ENCODE assay signal across 8 mouse cellular contexts in genomic region chr10:126927101-126927961, GRCm38 (mm10). TPM values are rescaled to one million over a fixed set of nuclear protein-coding genes. Genes with fewer than 3 reads are reported as not detected.
DNase-seq lines count a peak whose midpoint lies in the region; ATAC-seq and TF ChIP-seq lines count a peak whose summit lies in the region.

No protein-coding gene starts in this region.

- H3K4me1 ChIP-seq in E14TG2a.4 (replicated peaks; ENCODE audit: low read depth, low read length), result peaks cover 72% of the 10 kb centered on the region
- H3K4me1 ChIP-seq in embryonic facial prominence, embryonic 12.5 days, result peaks cover 52% of the 10 kb centered on the region
- H3K4me1 ChIP-seq in hindbrain, embryonic 11.5 days (replicated peaks; ENCODE audit: control insufficient read depth, insufficient read depth, low read length), result peaks cover 12% of the 10 kb centered on the region; the same call in 1 of the 2 replicates
- H3K4me1 ChIP-seq in limb, embryonic 10.5 days, result peaks cover 52% of the 10 kb centered on the region

- ATAC-seq in embryonic facial prominence, embryonic 12.5 days (ENCODE audit: insufficient number of reproducible peaks, insufficient read depth, low FRiP score, low TSS enrichment), result no peak
- no peak for ATAC-seq in hindbrain, embryonic 11.5 days (ENCODE audit: low FRiP score)
- ATAC-seq in inflammation-experienced regulatory T-cells, adult 6 months, result no peak

- H3K79me2 ChIP-seq in myocyte (ENCODE audit: control insufficient read depth, insufficient read depth), result no peaks in the 10 kb centered on the region

- DNase-seq in 3134 (ENCODE audit: extremely low read depth, insufficient read length, low spot score), result peak; percentile 35
- peak; percentile 19 for DNase-seq in hindbrain, embryonic 11.5 days (ENCODE audit: low spot score)
- DNase-seq in limb, embryonic 10.5 days (ENCODE audit: low spot score), result no peak
- DNase-seq in layer of hippocampus, postnatal 25 days (ENCODE audit: extremely low spot score in 1 of 2, low spot score in 1 of 2), result no peak

- no peak overlapping the region for H3ac ChIP-seq in myocyte (ENCODE audit: control insufficient read depth, insufficient read length)

- no peaks in the 10 kb centered on the region for H3K9me3 ChIP-seq in E14TG2a.4 (ENCODE audit: low read length)
- H3K9me3 ChIP-seq in embryonic facial prominence, embryonic 12.5 days, result no peaks in the 10 kb centered on the region
- H3K9me3 ChIP-seq in hindbrain, embryonic 11.5 days (ENCODE audit: control insufficient read depth, low read length), result no peaks in the 10 kb centered on the region
- no peaks in the 10 kb centered on the region for H3K9me3 ChIP-seq in limb, embryonic 10.5 days (replicated peaks)

- peak overlapping the region; percentile 80 for H3K4me2 ChIP-seq in embryonic facial prominence, embryonic 12.5 days (replicated peaks)
- H3K4me2 ChIP-seq in hindbrain, embryonic 11.5 days (replicated peaks; ENCODE audit: low read depth, low read length), result peak overlapping the region; percentile 97
- peak overlapping the region; percentile 98 for H3K4me2 ChIP-seq in myocyte (ENCODE audit: low read depth)

- 15% methylated on average over 11 of the region's 11 CpGs for WGBS in embryonic facial prominence, embryonic 12.5 days
- WGBS in hindbrain, embryonic 11.5 days, result 16% methylated on average over 11 of the region's 11 CpGs
- WGBS in limb, embryonic 10.5 days, result 16% methylated on average over 11 of the region's 11 CpGs

- TF ChIP-seq CTCF in E14TG2a.4 (conservative IDR thresholded peaks at IDR 0.05; ENCODE audit: low read length), result no peak

- H3K9ac ChIP-seq in embryonic facial prominence, embryonic 12.5 days, result no peak overlapping the region
- 0 out of 2 replicates have a peak overlapping the region, but pooled peaks have one; percentile 68 for H3K9ac ChIP-seq in hindbrain, embryonic 11.5 days (ENCODE audit: low read depth, low read length)

- H3K36me3 ChIP-seq in E14TG2a.4 (ENCODE audit: insufficient read depth, low read length), result no peaks in the 10 kb centered on the region
- no peaks in the 10 kb centered on the region for H3K36me3 ChIP-seq in embryonic facial prominence, embryonic 12.5 days
- H3K36me3 ChIP-seq in hindbrain, embryonic 11.5 days (ENCODE audit: control insufficient read depth, insufficient read depth, low read length), result no peaks in the 10 kb centered on the region
- no peaks in the 10 kb centered on the region for H3K36me3 ChIP-seq in limb, embryonic 10.5 days
- H3K36me3 ChIP-seq in myocyte (ENCODE audit: control insufficient read depth, insufficient read depth), result no peaks in the 10 kb centered on the region

- peaks cover 11% of the 10 kb centered on the region for H3K27me3 ChIP-seq in E14TG2a.4 (ENCODE audit: insufficient read depth, low read length)
- peaks cover 3% of the 10 kb centered on the region; the same call in 1 of the 2 replicates for H3K27me3 ChIP-seq in embryonic facial prominence, embryonic 12.5 days
- H3K27me3 ChIP-seq in hindbrain, embryonic 11.5 days (ENCODE audit: control insufficient read depth, insufficient read depth, low read length), result peaks cover 19% of the 10 kb centered on the region
- H3K27me3 ChIP-seq in limb, embryonic 10.5 days (ENCODE audit: low read depth, poor library complexity, severe bottlenecking), result peaks cover 40% of the 10 kb centered on the region
- H3K27me3 ChIP-seq in myocyte (ENCODE audit: control insufficient read depth, insufficient read depth, insufficient read length), result no peaks in the 10 kb centered on the region

- H3K4me3 ChIP-seq in E14TG2a.4 (replicated peaks; ENCODE audit: low read length) (peak overlapping the region; percentile 81), myocyte (peak overlapping the region; percentile 31)
- H3K4me3 ChIP-seq in embryonic facial prominence, embryonic 12.5 days, result peak overlapping the region; percentile 47
- peak overlapping the region; percentile 56 for H3K4me3 ChIP-seq in hindbrain, embryonic 11.5 days (ENCODE audit: low read depth, low read length)
- peak overlapping the region; percentile 70 for H3K4me3 ChIP-seq in limb, embryonic 10.5 days

- TF ChIP-seq POLR2A in myocyte (IDR thresholded peaks at IDR 0.05; ENCODE audit: insufficient read length, low read depth), result no peak

- peak overlapping the region; percentile 82 for H3K27ac ChIP-seq in embryonic facial prominence, embryonic 12.5 days
- no peak overlapping the region for H3K27ac ChIP-seq in hindbrain, embryonic 11.5 days (ENCODE audit: low read depth, low read length)
- H3K27ac ChIP-seq in limb, embryonic 10.5 days, result peak overlapping the region; percentile 90

TF ChIP-seq in myocyte, 11 proteins besides CTCF, POLR2A, EP300 and RAD21:
- no peak for TF ChIP-seq TCF3 (IDR thresholded peaks at IDR 0.05; ENCODE audit: insufficient read length, low read depth)
- no peak for TF ChIP-seq CEBPB (IDR thresholded peaks at IDR 0.05; ENCODE audit: insufficient read depth, poor library complexity, severe bottlenecking)
- no peak for TF ChIP-seq TCF12 (IDR thresholded peaks at IDR 0.05; ENCODE audit: insufficient read depth, poor library complexity, severe bottlenecking)
- no peak for TF ChIP-seq REST (IDR thresholded peaks at IDR 0.05; ENCODE audit: insufficient read depth, insufficient read length)
- no peak for TF ChIP-seq USF1 (IDR thresholded peaks at IDR 0.05; ENCODE audit: low read depth)
- no peak for TF ChIP-seq MYOG (IDR thresholded peaks at IDR 0.05; ENCODE audit: control insufficient read depth in 1 of 3, insufficient read depth in 1 of 3, insufficient read length in 2 of 3, low read depth in 2 of 3)
- no peak for TF ChIP-seq MAX (IDR thresholded peaks at IDR 0.05; ENCODE audit: low read depth)
- no peak for TF ChIP-seq SRF (IDR thresholded peaks at IDR 0.05; ENCODE audit: control insufficient read depth, insufficient read length, low read depth)
- no peak for TF ChIP-seq E2F4 (IDR thresholded peaks at IDR 0.05; ENCODE audit: insufficient read depth)
- TF ChIP-seq POLR2AphosphoS2 (IDR thresholded peaks at IDR 0.05; ENCODE audit: insufficient read length, low read depth), result no peak
- no peak for TF ChIP-seq MYOD1 (IDR thresholded peaks at IDR 0.05; ENCODE audit: control insufficient read depth in 1 of 3, insufficient read length in 2 of 3, low read depth in 2 of 3)

RNA-seq across cellular contexts. Expression of gene Atp23, which starts 26.2 kb away (rescaled TPM):
- polyA plus RNA-seq in embryonic facial prominence, embryonic 12.5 days (2016; fragmentation: Nextera tagmentation; extraction: Ambion mirVana), result 21.8 and 23.9 TPM in 2 replicates
- 14.3 TPM in 2 replicates for polyA plus RNA-seq in hindbrain, embryonic 11.5 days (2014; fragmentation: Nextera tagmentation; extraction: Ambion mirVana)
- polyA plus RNA-seq in limb, embryonic 10.5 days (2016; fragmentation: Nextera tagmentation; extraction: Ambion mirVana), result 19.3 and 23.6 TPM in 2 replicates
- polyA plus RNA-seq in myocyte (2012; fragmentation: generic; extraction: Trizol), result 6.3 TPM
- 1 to 10 TPM; 8.4 to 9.6 TPM for total RNA-seq in layer of hippocampus, postnatal 25 days (2021)
- polyA plus RNA-seq in inflammation-experienced regulatory T-cells, adult 6 months (2017; shearing (Covaris generic)), result 1 to 10 TPM; 3.4 to 7.5 (median 5.1) TPM

RNA-seq across cellular contexts. Expression of gene Ctdsp2, which starts 51.2 kb away (rescaled TPM):
- polyA plus RNA-seq in embryonic facial prominence, embryonic 12.5 days (2016; fragmentation: Nextera tagmentation; extraction: Ambion mirVana), result 85.1 and 91.0 TPM in 2 replicates
- 38.7 and 40.3 TPM in 2 replicates for polyA plus RNA-seq in hindbrain, embryonic 11.5 days (2014; fragmentation: Nextera tagmentation; extraction: Ambion mirVana)
- polyA plus RNA-seq in limb, embryonic 10.5 days (2016; fragmentation: Nextera tagmentation; extraction: Ambion mirVana), result 45.9 and 59.0 TPM in 2 replicates
- 65.0 TPM for polyA plus RNA-seq in myocyte (2012; fragmentation: generic; extraction: Trizol)
- total RNA-seq in layer of hippocampus, postnatal 25 days (2021), result 100 to 1,000 TPM in 1 of 2 experiments, 10 to 100 TPM in 1; 98.6 to 118 TPM
- polyA plus RNA-seq in inflammation-experienced regulatory T-cells, adult 6 months (2017; shearing (Covaris generic)), result 10 to 100 TPM; 26.2 to 47.1 (median 38.5) TPM

Comparison
In these comparisons a context has a peak if more than half of its experiments do, and no peak if none do; other contexts are left out.
1. DNase-seq: peak in 3134 (single experiment) and hindbrain, embryonic 11.5 days (single experiment); none in limb, embryonic 10.5 days (single experiment) and layer of hippocampus, postnatal 25 days (0 of 2).
2. H3K4me3 ChIP-seq: peak in every context shown above with its lines; median percentile 81 in E14TG2a.4; 70 in limb, embryonic 10.5 days; 56 in hindbrain, embryonic 11.5 days; 47 in embryonic facial prominence, embryonic 12.5 days; 31 in myocyte.
3. Peak in every context shown above with its lines, with median percentiles within 50 percentile points of each other: H3K4me2 ChIP-seq.